Mouse (Mus musculus): ENCODE measurements around the gene Utp18.

- TF ChIP-seq CTCF (IDR thresholded peaks at IDR 0.05; ENCODE audit: low read depth, low read length) (no peak), POLR2A (IDR thresholded peaks at IDR 0.05; ENCODE audit: insufficient read depth, low read length) (no peak)
These were observed 23.3 kb upstream of the Utp18 start for GRCm38 (mm10) chr11:93908829-93909228.
